Mouse (Mus musculus): ENCODE data around the gene Cry1.
A peak's percentile ranks its signal among the peaks of the same experiment; 100 is the strongest.

Gene Cry1

GRCm38 (mm10) chr10:85161745-85162351 is 23.0 kb downstream of the Cry1 start:
- DNase-seq (ENCODE audit: low spot score): peak; percentile 67

DNA sequence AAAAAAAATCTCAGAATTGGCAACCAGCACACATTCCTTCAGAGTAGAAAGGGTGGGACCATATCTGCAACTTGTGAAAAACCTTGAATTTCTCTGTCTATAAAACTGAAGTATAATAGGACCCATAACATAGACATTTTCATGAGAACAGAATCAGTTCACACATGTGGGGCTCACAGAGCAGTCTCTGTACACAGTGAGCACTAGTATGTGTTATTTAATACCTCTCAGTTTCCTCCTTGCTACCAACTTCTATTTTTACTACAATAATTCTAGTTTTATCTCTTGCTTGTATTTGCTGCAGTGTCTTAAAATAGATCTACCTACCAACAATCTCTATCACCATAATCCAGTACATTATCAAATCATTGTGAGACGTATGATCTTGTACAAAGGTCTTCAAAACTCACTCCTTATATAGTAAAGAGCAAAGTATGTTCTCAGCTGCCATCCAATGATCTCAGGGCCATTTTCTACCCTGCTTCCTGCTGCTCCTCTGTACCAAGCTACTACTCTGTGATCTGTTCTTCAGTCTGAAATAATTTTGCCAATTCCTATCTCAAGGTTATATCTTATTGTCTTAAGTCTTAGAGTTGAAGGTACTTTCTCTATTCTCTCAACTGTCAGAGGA is 24.8 kb downstream of the Cry1 start:
- no peak for DNase-seq (ENCODE audit: low spot score)

DNA sequence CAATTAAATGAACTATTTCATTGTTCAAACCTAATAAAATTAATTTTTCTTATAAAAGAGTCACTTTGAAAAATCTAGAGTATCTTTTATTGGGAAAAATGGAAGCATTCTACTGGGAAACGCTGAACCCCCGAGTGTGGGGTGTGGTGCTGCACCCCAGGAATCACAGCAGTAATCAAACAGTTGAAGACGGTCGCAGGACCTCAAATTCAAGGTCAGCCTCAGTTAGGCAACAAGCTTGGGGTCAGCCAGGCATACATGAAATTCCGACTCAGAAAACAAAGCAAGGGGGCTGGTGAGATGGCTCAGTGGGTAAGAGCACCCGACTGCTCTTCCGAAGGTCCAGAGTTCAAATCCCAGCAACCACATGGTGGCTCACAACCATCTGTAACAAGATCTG is 27.4 kb downstream of the Cry1 start:
- DNase-seq (ENCODE audit: low spot score): no peak

DNA sequence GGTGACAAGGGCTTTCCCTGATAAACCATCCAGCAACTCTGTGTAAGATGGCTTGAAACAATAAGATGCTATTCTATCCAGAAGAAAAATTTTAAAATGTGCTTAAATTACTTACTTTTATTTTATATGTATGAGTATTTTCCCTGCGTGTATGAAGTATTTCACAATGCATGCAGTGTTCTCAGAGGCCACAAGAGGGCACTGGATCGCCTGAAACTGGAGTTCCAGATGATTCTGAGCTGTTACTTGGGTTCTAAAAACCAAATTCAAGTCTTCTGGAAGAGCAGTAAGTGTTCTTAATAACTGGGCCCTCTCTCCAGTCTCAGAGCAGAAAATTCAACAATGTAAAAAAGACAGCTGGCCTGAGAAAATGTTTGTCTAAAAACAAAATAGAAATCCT is 30.7 kb downstream of the Cry1 start:
- peak; percentile 62 for DNase-seq (ENCODE audit: low spot score)

DNA sequence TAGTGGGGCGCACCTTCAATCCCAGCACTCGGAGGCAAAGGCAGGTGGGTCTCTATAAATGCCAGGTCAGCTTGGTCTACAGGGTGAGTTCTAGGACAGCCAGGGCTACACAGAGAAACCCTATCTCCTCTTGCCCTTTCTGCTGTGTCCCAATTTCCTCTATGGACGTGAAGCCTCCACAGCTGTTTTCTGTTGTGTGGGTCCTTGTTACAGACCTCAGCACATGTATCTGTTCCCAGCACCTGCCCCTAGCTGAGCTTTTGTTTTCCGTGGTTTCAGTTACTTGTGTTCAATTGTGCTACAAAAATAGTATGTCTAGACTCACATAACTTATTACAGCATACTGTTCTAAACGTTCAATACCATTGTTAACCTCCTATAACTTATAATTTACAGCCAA is 35.6 kb downstream of the Cry1 start:
- DNase-seq (ENCODE audit: low spot score): no peak

GRCm38 (mm10) chr10:85146282-85146681 is 38.6 kb downstream of the Cry1 start:
- DNase-seq (ENCODE audit: low spot score): no peak

DNA sequence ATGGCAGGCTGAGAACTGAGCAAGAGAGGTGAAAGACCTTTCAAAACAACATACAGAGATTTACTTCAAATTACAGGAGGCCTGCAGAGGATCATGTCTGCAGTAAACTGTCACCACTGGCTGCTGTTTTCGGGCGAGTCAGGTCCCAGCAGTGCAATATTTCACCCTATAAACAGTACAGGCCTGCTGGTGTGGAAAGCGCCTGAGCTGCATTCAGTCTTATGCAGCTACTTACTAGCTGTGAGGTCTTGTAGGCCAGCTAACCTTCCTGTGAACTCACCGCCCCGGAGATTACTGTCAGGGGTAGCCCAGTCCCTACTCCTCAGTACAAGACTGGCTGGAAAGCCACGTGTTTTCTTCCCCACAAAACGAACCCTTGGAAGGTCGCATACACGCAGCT is 43.4 kb downstream of the Cry1 start:
- DNase-seq (ENCODE audit: low spot score): no peak

DNA sequence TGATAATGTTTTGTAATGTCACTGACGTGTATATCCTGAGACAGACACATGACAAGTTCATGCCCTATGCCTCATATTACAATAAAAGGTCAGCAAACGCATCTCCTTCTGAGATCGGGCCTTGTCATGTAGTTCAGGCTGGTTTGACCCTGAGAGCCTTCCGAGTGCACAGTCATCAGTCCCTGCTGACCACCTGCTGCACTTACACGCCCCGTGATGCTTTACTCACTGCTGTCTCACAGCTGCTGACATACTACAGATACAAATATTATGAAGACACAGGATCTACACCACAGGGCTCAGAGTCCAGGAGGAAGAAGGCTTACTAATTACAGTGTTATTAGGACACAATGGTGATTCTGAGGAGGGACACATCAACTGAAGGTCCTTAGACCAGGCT is 48.3 kb downstream of the Cry1 start:
- DNase-seq (ENCODE audit: low spot score): no peak

DNA sequence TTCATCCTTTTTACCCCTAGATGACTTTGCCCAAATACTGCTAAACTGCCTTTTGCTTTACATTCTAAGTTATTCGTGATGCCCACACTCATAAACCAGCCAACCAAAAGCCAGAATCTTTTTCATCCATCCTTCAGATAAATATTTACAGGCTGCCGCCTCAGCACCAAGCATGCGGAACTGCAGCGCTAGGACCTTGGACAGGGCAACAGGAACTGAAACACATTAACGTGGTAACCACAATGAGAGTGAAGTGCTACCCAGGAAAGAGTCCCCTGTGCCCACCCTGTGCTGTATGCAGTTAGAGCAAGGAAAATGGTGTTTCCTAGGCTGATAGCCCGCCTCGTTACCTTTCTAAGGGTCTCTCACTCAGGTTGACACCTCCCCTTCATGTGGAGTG is 56.4 kb downstream of the Cry1 start:
- peak; percentile 29 for DNase-seq (ENCODE audit: low spot score)

- peak; percentile 98 for DNase-seq (ENCODE audit: low spot score)
Measured at GRCm38 (mm10) chr10:85127395-85128287, 57.2 kb downstream of the Cry1 start, which contains the start of gene Mterf2. Gene Mterf2 (minus strand): TSS chr10:85128027.

GRCm38 (mm10) chr10:85125184-85125583 is 59.7 kb downstream of the Cry1 start:
- no peak for DNase-seq (ENCODE audit: low spot score)

DNA sequence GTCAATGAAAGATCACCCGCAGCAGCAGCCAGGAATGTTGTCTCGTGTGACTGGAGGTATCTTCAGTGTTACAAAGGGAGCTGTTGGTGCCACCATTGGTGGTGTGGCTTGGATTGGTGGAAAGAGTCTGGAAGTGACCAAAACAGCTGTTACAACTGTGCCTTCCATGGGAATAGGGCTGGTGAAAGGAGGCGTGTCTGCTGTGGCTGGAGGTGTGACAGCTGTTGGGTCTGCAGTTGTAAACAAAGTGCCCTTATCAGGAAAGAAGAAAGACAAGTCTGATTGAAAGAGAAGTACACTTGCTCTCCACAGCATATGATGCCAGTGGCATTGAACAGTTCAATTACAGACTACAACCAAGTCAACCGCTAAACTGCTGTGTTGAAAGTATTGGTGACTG is 70.5 kb downstream of the Cry1 start:
- DNase-seq (ENCODE audit: low spot score): no peak

DNA sequence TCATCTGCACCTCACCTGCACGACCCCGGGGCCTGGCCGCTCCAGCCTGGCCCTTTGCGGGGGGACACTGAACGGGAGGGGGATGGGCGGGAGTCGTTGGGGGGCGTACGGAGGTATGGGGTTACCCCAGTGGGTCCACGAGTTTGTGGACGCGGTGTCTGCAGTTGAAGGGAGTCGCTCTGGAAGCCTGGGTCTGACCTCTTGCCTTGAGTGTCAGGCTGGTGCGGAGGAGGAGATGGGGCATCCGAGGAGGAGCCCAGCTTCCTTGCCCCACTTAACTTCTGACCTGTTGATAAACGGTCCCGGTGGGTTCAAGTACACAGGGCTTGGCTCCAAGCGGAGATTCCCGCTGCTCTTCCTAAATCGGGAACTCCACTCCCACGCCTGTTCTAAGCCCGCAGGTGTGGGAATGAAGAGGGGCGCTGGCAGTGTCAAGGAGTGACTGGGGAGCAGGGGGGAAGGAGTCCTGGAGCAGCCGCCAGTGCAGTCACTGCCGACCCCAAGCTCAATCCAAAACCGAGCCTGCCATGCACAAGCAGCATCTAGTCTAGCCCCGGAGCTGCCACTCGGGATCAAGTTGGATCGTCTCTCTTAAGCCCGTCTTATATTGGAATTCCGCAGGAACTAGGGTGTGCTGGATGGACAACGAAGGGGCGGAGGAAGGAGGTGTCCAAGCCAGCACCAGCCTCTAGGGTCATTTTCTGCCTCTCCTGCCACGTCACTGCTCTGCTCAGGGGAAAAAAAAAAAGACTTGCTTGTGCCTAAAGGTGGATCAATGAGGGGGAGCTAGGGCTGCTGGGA is 81.6 kb downstream of the Cry1 start:
- peak; percentile 39 for DNase-seq (ENCODE audit: low spot score)

DNA sequence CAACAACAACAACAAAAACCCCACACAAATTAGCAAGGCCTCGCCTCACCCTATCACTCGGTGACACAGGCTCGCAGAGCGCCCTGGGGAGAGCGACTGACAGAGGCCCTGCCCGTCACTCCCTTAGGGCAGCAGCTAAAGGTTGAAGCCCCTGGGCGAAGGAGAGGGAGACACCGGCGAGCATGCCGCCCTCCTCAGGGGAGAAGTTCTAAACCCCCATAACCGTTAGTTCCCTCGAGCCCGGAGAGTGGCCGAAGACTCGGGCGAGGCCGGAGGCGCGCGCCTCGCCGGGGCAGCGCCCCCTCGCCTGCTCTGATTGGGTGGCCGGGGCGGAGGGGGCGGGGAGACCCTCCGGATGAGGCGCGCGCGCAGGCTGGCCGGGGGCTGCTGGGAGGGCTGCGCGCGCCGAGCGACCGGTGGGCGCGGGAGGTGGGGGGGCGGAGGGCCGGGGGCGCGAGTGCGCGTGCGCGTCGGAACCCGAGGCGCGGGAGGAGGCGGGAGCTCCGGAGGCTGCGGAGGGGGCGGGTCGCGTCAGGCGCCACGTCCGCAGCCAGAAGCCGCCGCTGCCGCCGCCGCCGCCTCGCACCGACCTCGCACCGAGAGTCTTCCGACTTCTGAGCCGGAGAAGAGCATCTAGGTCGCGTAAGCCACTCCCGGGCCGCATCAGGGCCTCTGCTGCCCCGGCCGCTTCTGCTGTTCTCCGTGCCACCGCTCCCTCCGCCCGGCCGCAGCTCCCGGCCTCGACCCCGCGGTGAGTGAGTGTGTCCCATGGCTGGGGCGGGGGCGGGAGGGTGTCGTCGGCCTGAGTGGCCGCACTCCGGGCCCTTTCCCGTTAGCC is 82.4 kb downstream of the Cry1 start, which contains the start of the genes Fhl4 and Tmem263:
Gene Fhl4, minus strand, starts transcription at position 249 of the 838 bp plus-strand sequence.
Gene Tmem263, plus strand, starts transcription at position 381 of the 838 bp plus-strand sequence.
- DNase-seq (ENCODE audit: low spot score): peak; percentile 75

GRCm38 (mm10) chr10:85101841-85102240 is 83.0 kb downstream of the Cry1 start:
- DNase-seq (ENCODE audit: low spot score): peak; percentile 7
